Mouse (Mus musculus): ENCODE data around the gene Ascc1. TPM values are rescaled to one million over a fixed set of nuclear protein-coding genes. Genes with fewer than 3 reads are reported as not detected.

Gene Ascc1
- polyA plus RNA-seq, 1 experiment, result 25.4 TPM

DNA sequence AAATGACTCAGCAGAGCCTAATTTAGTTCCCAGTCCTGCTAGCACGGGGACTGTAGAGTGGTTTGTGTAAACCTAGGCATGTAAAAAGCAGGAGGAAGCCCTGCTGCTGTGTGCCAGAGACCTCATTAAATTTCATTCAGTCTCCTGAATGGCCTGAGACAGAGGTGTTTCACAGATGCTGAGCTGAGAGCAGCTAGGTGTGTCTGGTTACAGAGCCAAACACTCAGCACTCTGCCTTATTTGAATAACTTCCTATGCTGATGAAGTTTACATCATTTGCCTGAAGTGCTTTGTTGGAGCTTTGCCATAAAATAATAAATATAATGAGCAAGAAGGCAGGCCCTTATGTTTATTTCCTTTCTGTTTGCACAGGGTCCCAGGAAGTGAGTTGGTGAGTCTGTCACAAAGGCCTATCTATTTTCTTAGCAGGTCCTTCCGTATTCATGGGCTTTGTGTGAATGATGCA lies 25.0 kb downstream of the Ascc1 start:
- Histone ChIP-seq H3K4me1 (ENCODE audit: control insufficient read depth, insufficient read depth, low read length) (no peaks in the 10 kb centered on the region), H3K27me3 (ENCODE audit: control insufficient read depth, insufficient read depth, low read length) (no peaks in the 10 kb centered on the region), H3K4me3 (replicated peaks; ENCODE audit: insufficient read depth, low read depth, low read length) (no peak overlapping the region), H3K27ac (ENCODE audit: insufficient read depth, low read length) (no peak overlapping the region)
- WGBS, result 91% methylated on average over 2 of the region's 2 CpGs
- no peak for TF ChIP-seq CTCF (IDR thresholded peaks at IDR 0.05; ENCODE audit: borderline replicate concordance, insufficient read depth, low read depth, low read length)
- no peak for TF ChIP-seq POLR2A (IDR thresholded peaks at IDR 0.05; ENCODE audit: borderline replicate concordance, insufficient read depth, low read length)
- no peak for DNase-seq

DNA sequence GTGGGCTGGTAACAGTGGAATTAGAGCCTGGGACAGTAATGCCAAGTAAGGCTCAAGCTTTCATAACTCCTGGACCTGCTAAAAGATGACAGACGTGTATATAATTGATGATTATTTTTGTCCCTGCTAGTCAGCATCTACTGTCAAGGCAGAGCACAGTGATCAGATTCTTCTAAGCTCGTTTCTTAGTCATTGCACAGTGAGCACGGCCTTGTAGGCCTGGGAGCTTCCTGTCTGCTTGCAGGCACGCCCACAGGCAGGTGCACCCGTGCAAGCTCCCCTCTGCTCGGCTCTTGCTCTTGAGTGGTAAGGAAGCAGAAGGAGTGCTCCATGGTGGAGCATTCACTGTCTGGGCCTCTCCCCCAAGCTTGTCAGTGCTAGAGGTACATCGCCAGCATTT lies 25.6 kb downstream of the Ascc1 start:
- no peak for DNase-seq
- Histone ChIP-seq H3K4me3 (replicated peaks; ENCODE audit: insufficient read depth, low read depth, low read length) (no peak overlapping the region), H3K27me3 (ENCODE audit: control insufficient read depth, insufficient read depth, low read length) (no peaks in the 10 kb centered on the region), H3K4me1 (ENCODE audit: control insufficient read depth, insufficient read depth, low read length) (no peaks in the 10 kb centered on the region), H3K27ac (ENCODE audit: insufficient read depth, low read length) (no peak overlapping the region)
- TF ChIP-seq CTCF (IDR thresholded peaks at IDR 0.05; ENCODE audit: borderline replicate concordance, insufficient read depth, low read depth, low read length) (no peak), POLR2A (IDR thresholded peaks at IDR 0.05; ENCODE audit: borderline replicate concordance, insufficient read depth, low read length) (no peak)
- WGBS, result 89% methylated on average over 7 of the region's 7 CpGs

DNA sequence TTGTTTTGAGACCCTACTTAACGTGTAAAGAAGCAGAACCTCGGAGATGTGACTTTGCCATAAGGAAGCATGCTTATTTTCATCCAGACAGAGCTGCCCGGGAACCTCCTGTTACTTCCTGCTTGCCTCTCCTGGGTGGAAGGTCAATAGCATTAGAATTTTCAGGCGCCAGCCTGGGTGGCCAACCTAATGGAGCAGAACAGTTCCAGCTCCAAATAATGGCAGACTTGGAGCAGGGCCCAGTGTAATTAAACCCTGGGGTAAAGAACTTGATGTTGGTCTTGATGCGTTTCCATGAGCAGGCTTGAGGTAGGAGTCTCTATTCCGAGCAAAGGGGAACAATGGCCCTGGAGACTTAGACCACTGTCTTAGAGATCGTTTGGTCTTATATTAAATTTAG lies 26.4 kb downstream of the Ascc1 start:
- Histone ChIP-seq H3K4me1 (ENCODE audit: control insufficient read depth, insufficient read depth, low read length) (no peaks in the 10 kb centered on the region), H3K27me3 (ENCODE audit: control insufficient read depth, insufficient read depth, low read length) (no peaks in the 10 kb centered on the region), H3K4me3 (replicated peaks; ENCODE audit: insufficient read depth, low read depth, low read length) (no peak overlapping the region), H3K27ac (ENCODE audit: insufficient read depth, low read length) (no peak overlapping the region)
- TF ChIP-seq POLR2A (IDR thresholded peaks at IDR 0.05; ENCODE audit: borderline replicate concordance, insufficient read depth, low read length) (no peak), CTCF (IDR thresholded peaks at IDR 0.05; ENCODE audit: borderline replicate concordance, insufficient read depth, low read depth, low read length) (no peak)
- WGBS, result 45% methylated on average over 7 of the region's 7 CpGs
- DNase-seq, result no peak

DNA sequence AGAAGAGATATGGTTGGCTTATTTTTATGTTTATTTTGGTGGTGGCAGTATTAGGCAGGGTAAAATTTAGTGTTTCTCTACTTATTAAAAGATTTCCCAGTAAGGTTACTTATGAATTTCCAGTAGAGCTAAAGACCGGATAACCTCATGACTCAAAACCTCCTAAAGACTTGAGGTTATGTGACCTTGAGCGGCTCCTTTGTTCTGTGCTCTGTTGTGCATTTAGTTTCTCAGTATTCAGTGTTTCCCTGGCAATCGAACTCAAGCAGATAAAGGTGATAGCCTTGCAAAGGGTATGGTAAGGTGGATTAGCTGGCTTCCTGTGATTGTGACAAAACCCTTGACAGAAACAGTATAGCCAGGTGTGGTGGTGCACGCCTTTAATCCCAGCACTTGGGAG lies 26.8 kb downstream of the Ascc1 start:
- no peak overlapping the region for H3K4me3 ChIP-seq (replicated peaks; ENCODE audit: insufficient read depth, low read depth, low read length)
- H3K27me3 ChIP-seq (ENCODE audit: control insufficient read depth, insufficient read depth, low read length), result no peaks in the 10 kb centered on the region
- H3K27ac ChIP-seq (ENCODE audit: insufficient read depth, low read length), result no peak overlapping the region
- TF ChIP-seq CTCF (IDR thresholded peaks at IDR 0.05; ENCODE audit: borderline replicate concordance, insufficient read depth, low read depth, low read length) (no peak), POLR2A (IDR thresholded peaks at IDR 0.05; ENCODE audit: borderline replicate concordance, insufficient read depth, low read length) (no peak)
- over 99% methylated on average over 4 of the region's 4 CpGs for WGBS
- DNase-seq, result no peak
- no peaks in the 10 kb centered on the region for H3K4me1 ChIP-seq (ENCODE audit: control insufficient read depth, insufficient read depth, low read length)

DNA sequence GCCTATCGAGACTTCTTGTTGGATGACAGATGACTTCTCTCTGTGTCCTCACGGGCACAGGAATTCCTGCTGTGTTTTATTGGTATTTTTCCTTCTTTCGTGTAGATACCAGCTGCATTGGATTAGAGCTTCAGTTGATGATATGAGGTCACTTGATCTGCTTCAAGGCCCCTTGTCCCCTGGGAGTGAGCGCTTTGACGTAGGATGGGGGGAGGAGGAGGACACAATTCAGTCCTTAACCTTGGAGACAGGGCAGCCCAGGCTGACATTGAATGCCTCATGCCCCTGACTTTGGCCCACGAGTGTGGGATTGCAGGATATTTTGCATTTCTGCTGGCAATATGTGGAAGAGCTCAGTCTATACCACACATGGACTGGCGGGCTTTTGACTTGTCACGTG lies 29.0 kb downstream of the Ascc1 start:
- TF ChIP-seq CTCF (IDR thresholded peaks at IDR 0.05; ENCODE audit: borderline replicate concordance, insufficient read depth, low read depth, low read length), result no peak
- no peak for TF ChIP-seq POLR2A (IDR thresholded peaks at IDR 0.05; ENCODE audit: borderline replicate concordance, insufficient read depth, low read length)
- no peaks in the 10 kb centered on the region for H3K4me1 ChIP-seq (ENCODE audit: control insufficient read depth, insufficient read depth, low read length)
- no peaks in the 10 kb centered on the region for H3K27me3 ChIP-seq (ENCODE audit: control insufficient read depth, insufficient read depth, low read length)
- H3K27ac ChIP-seq (ENCODE audit: insufficient read depth, low read length), result no peak overlapping the region
- WGBS, result 79% methylated on average over 8 of the region's 8 CpGs
- no peak for DNase-seq
- no peak overlapping the region for H3K4me3 ChIP-seq (replicated peaks; ENCODE audit: insufficient read depth, low read depth, low read length)

DNA sequence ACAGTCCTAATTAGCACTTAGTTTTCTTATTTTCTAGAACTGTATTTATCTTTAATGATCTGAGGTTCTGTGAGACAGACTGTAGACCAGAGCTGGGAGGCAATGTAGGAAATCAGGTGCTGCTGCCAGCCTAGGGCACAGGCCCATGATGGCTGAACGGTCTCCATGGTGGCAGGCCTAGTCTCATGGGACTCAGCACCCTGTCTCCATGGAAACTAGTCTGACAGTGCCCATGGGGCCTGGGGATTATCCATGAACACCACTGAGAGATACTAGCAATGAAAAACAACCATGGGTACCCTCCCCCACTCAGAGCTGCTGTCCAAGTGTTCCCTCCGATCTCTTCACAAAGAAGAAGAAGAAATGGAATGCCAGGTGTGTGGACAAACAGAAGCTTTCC lies 29.4 kb downstream of the Ascc1 start:
- Histone ChIP-seq H3K4me1 (ENCODE audit: control insufficient read depth, insufficient read depth, low read length) (no peaks in the 10 kb centered on the region), H3K4me3 (replicated peaks; ENCODE audit: insufficient read depth, low read depth, low read length) (no peak overlapping the region), H3K27ac (ENCODE audit: insufficient read depth, low read length) (no peak overlapping the region), H3K27me3 (ENCODE audit: control insufficient read depth, insufficient read depth, low read length) (no peaks in the 10 kb centered on the region)
- DNase-seq, result no peak
- TF ChIP-seq POLR2A (IDR thresholded peaks at IDR 0.05; ENCODE audit: borderline replicate concordance, insufficient read depth, low read length) (no peak), CTCF (IDR thresholded peaks at IDR 0.05; ENCODE audit: borderline replicate concordance, insufficient read depth, low read depth, low read length) (no peak)
- WGBS, result 48% methylated on average over 2 of the region's 2 CpGs

DNA sequence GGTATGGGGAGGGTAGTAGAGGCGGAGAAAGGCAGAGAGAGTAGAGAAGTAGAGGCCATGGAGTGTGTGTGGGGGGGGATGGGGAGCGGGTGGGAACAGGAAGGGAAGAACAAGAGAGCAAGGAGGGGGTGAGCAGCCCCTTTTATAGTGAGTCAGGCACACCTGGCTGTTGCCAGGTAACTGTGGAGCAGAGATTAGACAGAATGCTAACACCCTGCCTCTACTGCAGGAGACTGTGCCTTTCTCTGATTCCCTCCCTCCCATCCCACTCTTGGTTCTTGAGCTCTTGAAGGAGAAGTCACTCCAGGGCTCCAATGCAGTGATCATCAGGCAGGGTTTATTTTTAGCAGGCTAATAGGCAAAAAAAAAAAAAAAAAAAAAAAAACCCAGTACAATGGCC lies 30.0 kb downstream of the Ascc1 start:
- 96% methylated on average over 2 of the region's 2 CpGs for WGBS
- no peak overlapping the region for H3K27ac ChIP-seq (ENCODE audit: insufficient read depth, low read length)
- H3K4me3 ChIP-seq (replicated peaks; ENCODE audit: insufficient read depth, low read depth, low read length), result no peak overlapping the region
- TF ChIP-seq POLR2A (IDR thresholded peaks at IDR 0.05; ENCODE audit: borderline replicate concordance, insufficient read depth, low read length), result no peak
- TF ChIP-seq CTCF (IDR thresholded peaks at IDR 0.05; ENCODE audit: borderline replicate concordance, insufficient read depth, low read depth, low read length), result no peak
- no peaks in the 10 kb centered on the region for H3K4me1 ChIP-seq (ENCODE audit: control insufficient read depth, insufficient read depth, low read length)
- H3K27me3 ChIP-seq (ENCODE audit: control insufficient read depth, insufficient read depth, low read length), result no peaks in the 10 kb centered on the region
- no peak for DNase-seq

DNA sequence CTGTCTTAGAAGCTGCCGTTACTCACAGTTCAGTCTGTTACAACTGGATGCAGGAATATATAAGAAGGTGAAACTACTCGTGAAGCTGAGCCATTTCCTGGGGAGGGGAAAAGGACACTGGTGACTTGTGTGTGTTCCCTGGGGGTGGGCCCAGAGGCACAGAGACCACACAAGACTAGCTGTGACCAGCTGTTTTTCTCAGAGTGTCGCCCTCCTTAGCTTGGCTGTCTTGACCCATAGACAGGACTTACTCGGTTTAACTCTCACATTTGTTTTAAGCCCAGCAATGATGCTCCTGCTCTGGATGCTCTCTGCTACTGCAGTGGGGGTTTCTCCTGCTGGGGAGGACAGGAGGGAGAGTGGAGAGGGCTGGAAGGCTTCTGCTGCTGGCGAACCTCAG lies 30.5 kb downstream of the Ascc1 start:
- DNase-seq, result no peak
- no peak overlapping the region for H3K27ac ChIP-seq (ENCODE audit: insufficient read depth, low read length)
- 75% methylated on average over 5 of the region's 5 CpGs for WGBS
- no peaks in the 10 kb centered on the region for H3K4me1 ChIP-seq (ENCODE audit: control insufficient read depth, insufficient read depth, low read length)
- H3K4me3 ChIP-seq (replicated peaks; ENCODE audit: insufficient read depth, low read depth, low read length), result no peak overlapping the region
- no peak for TF ChIP-seq CTCF (IDR thresholded peaks at IDR 0.05; ENCODE audit: borderline replicate concordance, insufficient read depth, low read depth, low read length)
- TF ChIP-seq POLR2A (IDR thresholded peaks at IDR 0.05; ENCODE audit: borderline replicate concordance, insufficient read depth, low read length), result no peak
- no peaks in the 10 kb centered on the region for H3K27me3 ChIP-seq (ENCODE audit: control insufficient read depth, insufficient read depth, low read length)
